Mouse (Mus musculus) neural tube, embryonic 14.5 days (tissue): ENCODE measurements around the gene Rgs17. TPM values are rescaled to one million over a fixed set of nuclear protein-coding genes. Genes with fewer than 3 reads are reported as not detected.

Experiments
- ATAC-seq: fragments of 200-750 bp; cut with Nextera tagmentation; 2 replicates; pipeline ENCODE4 v1.8.0; 2017; ENCODE audit warnings: low read depth, mild to moderate bottlenecking, moderate TSS enrichment, moderate library complexity
- H3K27ac ChIP-seq: fragments of 300-500 bp; sonication (generic); 2 replicates; pipeline ENCODE4 v1.5.1; 2014; ENCODE audit warnings: low read depth, mild to moderate bottlenecking, control low read depth, low read length, moderate library complexity, mixed read lengths
- H3K27me3 ChIP-seq: fragments of 300-500 bp; sonication (generic); 2 replicates; pipeline ENCODE4 v1.6.1; 2014; ENCODE audit warnings: low read length; ENCODE audit not compliant: control insufficient read depth, insufficient read depth
- H3K36me3 ChIP-seq: fragments of 300-500 bp; sonication (generic); 2 replicates; pipeline ENCODE4 v1.6.1; 2014; ENCODE audit warnings: low read length, mixed read lengths; ENCODE audit not compliant: control insufficient read depth, insufficient read depth
- H3K4me1 ChIP-seq: fragments of 300-500 bp; sonication (generic); 2 replicates; pipeline ENCODE4 v1.6.1; 2014; ENCODE audit warnings: low read length; ENCODE audit not compliant: control insufficient read depth, insufficient read depth
- H3K4me2 ChIP-seq: fragments of 300-500 bp; sonication (generic); 2 replicates; pipeline ENCODE4 v1.6.1; 2014; ENCODE audit warnings: mild to moderate bottlenecking, low read depth, low read length, control low read depth
- H3K4me3 ChIP-seq: fragments of 300-500 bp; sonication (generic); 2 replicates; pipeline ENCODE4 v1.5.1; 2014; ENCODE audit warnings: low read depth, low read length, control low read depth, mixed read lengths
- H3K9ac ChIP-seq: fragments of 300-500 bp; sonication (generic); replicated peaks from 2 replicates; pipeline ENCODE4 v1.6.1; 2014; ENCODE audit warnings: low read depth, mild to moderate bottlenecking, control low read depth, low read length, mixed read lengths
- H3K9me3 ChIP-seq: fragments of 300-500 bp; sonication (generic); 2 replicates; pipeline ENCODE4 v1.6.1; 2016; ENCODE audit warnings: low read length; ENCODE audit not compliant: control insufficient read depth
- WGBS: fragments of 180-500 bp; shearing (Covaris S2); extraction: QIAGEN DNeasy Blood & Tissue Kit; methylation state at CpG from one replicate; pipeline ENCODE4 v1.1.7; 2014; 5-methylcytosine and 5-hydroxymethylcytosine counted together
- polyA plus RNA-seq: library from polyadenylated mRNA; unstranded; fragments of >200 nt; fragmentation: Nextera tagmentation; extraction: Ambion mirVana; gene quantifications from 2 replicates; pipeline ENCODE4 v1.2.1, GENCODE M21; 2014

Gene Rgs17
- polyA plus RNA-seq, 1 experiment from 2014 or later: 39.0 TPM

DNA sequence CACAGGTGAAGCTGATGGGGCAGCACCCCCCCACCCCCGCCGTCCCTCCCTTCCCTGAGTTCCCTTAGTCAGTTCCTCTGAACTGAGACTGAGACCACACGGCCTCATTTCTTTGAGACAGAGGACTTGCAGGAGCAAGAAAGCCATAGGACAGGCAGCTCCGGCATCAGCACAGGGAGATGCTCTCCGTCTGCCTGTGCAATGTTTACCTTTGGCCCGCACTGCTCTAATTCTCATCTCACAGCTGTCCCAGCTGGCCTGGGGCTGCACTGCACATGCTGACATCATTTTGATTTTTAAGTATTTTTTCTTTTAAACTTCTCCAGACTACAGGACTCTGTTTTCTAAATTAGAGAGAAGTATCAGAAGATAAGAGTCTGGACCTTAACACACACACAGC is 119.3 kb downstream of the Rgs17 start:
- 43% methylated on average over 6 of the region's 6 CpGs for WGBS
- Histone ChIP-seq H3K9ac (0 out of 2 replicates have a peak overlapping the region, but pooled peaks have one; percentile 16), H3K27me3 (no peaks in the 10 kb centered on the region)

DNA sequence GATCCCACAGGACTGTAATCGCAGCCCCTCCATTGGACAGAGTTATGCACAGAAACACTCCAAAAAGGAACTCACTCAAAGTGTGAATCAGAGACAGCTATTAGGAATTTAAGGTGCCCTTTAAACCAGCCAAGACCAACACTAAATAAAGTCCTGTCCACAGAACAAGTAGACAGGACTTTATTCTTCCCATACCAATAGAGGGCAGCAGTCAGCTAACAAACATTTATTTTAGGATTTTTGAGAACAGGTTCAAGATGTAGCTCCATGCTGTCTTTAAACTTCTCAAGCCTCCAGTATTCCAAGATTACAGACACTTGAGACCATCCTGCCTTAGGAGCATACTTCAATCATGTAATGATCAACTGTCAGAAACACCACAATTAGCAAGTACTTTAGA is 121.7 kb downstream of the Rgs17 start:
- peaks cover 15% of the 10 kb centered on the region for H3K4me1 ChIP-seq
- ATAC-seq: no peak
- H3K9ac ChIP-seq: no peak overlapping the region
- no peak overlapping the region for H3K4me2 ChIP-seq
- H3K9me3 ChIP-seq: no peaks in the 10 kb centered on the region
- H3K4me3 ChIP-seq: no peak overlapping the region
- 0 out of 2 replicates have a peak, but pooled peaks cover 8% of the 10 kb centered on the region for H3K36me3 ChIP-seq
- no peaks in the 10 kb centered on the region for H3K27me3 ChIP-seq
- 89% methylated on average over 1 of the region's 1 CpGs for WGBS
- no peak overlapping the region for H3K27ac ChIP-seq

More for the DNA sequence above, 119.3 kb downstream of the Rgs17 start:
- ATAC-seq: no peak
- Histone ChIP-seq H3K36me3 (0 out of 2 replicates have a peak, but pooled peaks cover 8% of the 10 kb centered on the region), H3K9me3 (no peaks in the 10 kb centered on the region), H3K4me2 (peak overlapping the region; percentile 20; the same call in 1 of the 2 replicates), H3K4me1 (peaks cover 15% of the 10 kb centered on the region), H3K27ac (no peak overlapping the region), H3K4me3 (no peak overlapping the region)

DNA sequence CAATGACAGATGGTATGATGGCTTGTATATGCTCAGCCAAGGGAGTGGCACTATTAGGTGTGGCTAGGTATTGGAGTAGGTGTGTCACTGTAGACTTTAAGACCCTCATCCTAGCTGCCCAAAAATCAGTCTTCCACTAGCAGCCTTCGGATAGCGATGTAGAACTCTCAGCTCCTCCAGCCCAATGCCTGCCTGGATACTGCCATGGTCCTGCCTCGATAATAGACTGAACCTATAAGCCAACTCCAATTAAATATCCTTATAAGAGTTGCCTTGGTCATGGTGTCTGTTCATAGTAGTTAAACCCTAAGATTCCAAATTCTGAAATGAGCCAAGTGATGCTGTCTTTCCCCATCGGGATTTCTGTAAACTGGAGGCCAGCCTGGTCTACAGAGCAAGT is 124.1 kb downstream of the Rgs17 start:
- no peak for ATAC-seq
- no peak overlapping the region for H3K27ac ChIP-seq
- H3K36me3 ChIP-seq: 0 out of 2 replicates have a peak, but pooled peaks cover 8% of the 10 kb centered on the region
- no peak overlapping the region for H3K4me2 ChIP-seq
- H3K4me1 ChIP-seq: no peaks in the 10 kb centered on the region
- no peaks in the 10 kb centered on the region for H3K9me3 ChIP-seq
- H3K9ac ChIP-seq: no peak overlapping the region
- H3K4me3 ChIP-seq: no peak overlapping the region
- H3K27me3 ChIP-seq: no peaks in the 10 kb centered on the region
- 82% methylated on average over 4 of the region's 4 CpGs for WGBS

DNA sequence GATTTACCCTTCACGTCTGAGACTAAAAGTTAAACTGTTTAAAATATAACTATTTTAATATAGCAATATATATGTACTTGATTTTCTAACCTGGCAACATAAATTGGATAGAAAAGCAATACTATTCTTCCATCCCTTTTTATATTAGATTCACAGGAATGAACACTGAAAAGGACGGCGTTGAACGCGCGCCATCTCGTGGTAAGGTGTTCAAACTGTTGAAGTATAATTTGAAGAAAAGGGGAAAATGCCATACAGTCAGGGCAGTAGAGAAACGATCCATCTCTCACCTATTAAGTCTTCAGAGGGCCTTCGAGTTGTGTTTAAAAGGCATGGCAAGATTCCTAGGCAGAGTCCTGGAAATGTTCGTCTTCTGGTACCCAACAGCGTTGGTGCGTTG is 131.5 kb downstream of the Rgs17 start:
- Histone ChIP-seq H3K27me3 (no peaks in the 10 kb centered on the region), H3K36me3 (no peaks in the 10 kb centered on the region), H3K9ac (no peak overlapping the region), H3K4me1 (no peaks in the 10 kb centered on the region), H3K9me3 (no peaks in the 10 kb centered on the region), H3K4me2 (no peak overlapping the region), H3K4me3 (no peak overlapping the region), H3K27ac (no peak overlapping the region)
- ATAC-seq: no peak
- 24% methylated on average over 12 of the region's 12 CpGs for WGBS

DNA sequence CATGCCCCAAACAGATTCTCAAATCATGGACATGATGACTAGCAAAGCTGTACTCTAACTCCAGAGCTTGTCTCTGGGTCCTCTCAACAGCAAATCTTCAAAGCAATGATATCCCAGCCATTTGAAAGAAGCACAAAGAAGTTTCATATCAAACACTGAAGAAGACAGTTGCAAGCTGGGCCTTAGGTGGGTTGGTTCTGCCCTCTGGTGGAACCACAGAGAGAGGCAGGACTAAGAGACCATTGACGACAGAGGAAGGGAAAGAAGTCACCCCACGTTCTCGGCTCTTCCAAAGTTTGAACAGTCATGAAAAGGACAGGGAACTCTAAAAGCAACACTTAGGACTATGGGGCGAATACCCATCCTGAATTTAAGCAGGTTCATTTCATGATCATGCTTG is 135.3 kb downstream of the Rgs17 start:
- H3K9me3 ChIP-seq: no peaks in the 10 kb centered on the region
- H3K36me3 ChIP-seq: no peaks in the 10 kb centered on the region
- no peak overlapping the region for H3K4me3 ChIP-seq
- H3K27me3 ChIP-seq: no peaks in the 10 kb centered on the region
- peak; percentile 78; the same call in 1 of the 2 replicates for ATAC-seq
- H3K4me2 ChIP-seq: no peak overlapping the region
- WGBS: 26% methylated on average over 4 of the region's 4 CpGs
- H3K4me1 ChIP-seq: no peaks in the 10 kb centered on the region
- no peak overlapping the region for H3K9ac ChIP-seq
- no peak overlapping the region for H3K27ac ChIP-seq

Other genes with a start within 250 kb of the Rgs17 start
- 6.2 and 7.4 TPM in 2 replicates for gene Fbxo5, start 116.8 kb downstream of the Rgs17 start, polyA plus RNA-seq
- 11.4 and 13.1 TPM in 2 replicates for gene Mtrf1l, start 98.5 kb downstream of the Rgs17 start, polyA plus RNA-seq